Mouse (Mus musculus): ENCODE measurements at regions not wholly inside any gene's neighbourhood (a gene's known extent, or its start where the extent isn't known, plus 50 kb on each side); places are given as distances from the start of the nearest gene placed in this dataset.
A peak's percentile ranks its signal among the peaks of the same experiment; 100 is the strongest.

GRCm38 (mm10) chr2:117938283-117939049, 173.2 kb upstream of the Thbs1 start:
- no peak overlapping the region for H3K4me2 ChIP-seq (ENCODE audit: low read depth, severe bottlenecking)
- no peaks in the 10 kb centered on the region for H3K27me3 ChIP-seq (ENCODE audit: control insufficient read depth, insufficient read depth, low read length)
- no peaks in the 10 kb centered on the region for H3K36me3 ChIP-seq (ENCODE audit: control insufficient read depth, insufficient read depth, low read length)
- peak; percentile 47; the same call in 1 of the 2 replicates for ATAC-seq (ENCODE audit: insufficient number of reproducible peaks, low FRiP score, low TSS enrichment, low read depth)
- DNase-seq (ENCODE audit: low spot score), result no peak
- H3K9me3 ChIP-seq (ENCODE audit: control insufficient read depth, low read length), result no peaks in the 10 kb centered on the region
- H3K27ac ChIP-seq (replicated peaks; ENCODE audit: low read depth, low read length), result no peak overlapping the region
- no peak overlapping the region for H3K4me3 ChIP-seq (ENCODE audit: low read depth, low read length)
- H3K9ac ChIP-seq (ENCODE audit: low read length), result no peak overlapping the region
- WGBS, result 67% methylated on average over 12 of the region's 12 CpGs
- no peaks in the 10 kb centered on the region for H3K4me1 ChIP-seq (ENCODE audit: control insufficient read depth, insufficient read depth, low read length)

- Histone ChIP-seq H3K27me3 (ENCODE audit: control insufficient read depth, insufficient read depth, low read length) (no peaks in the 10 kb centered on the region), H3K9me3 (ENCODE audit: control insufficient read depth, low read length) (no peaks in the 10 kb centered on the region), H3K4me3 (ENCODE audit: low read depth, low read length) (no peak overlapping the region), H3K4me2 (ENCODE audit: low read depth, severe bottlenecking) (no peak overlapping the region), H3K27ac (replicated peaks; ENCODE audit: low read depth, low read length) (no peak overlapping the region), H3K9ac (ENCODE audit: low read length) (no peak overlapping the region), H3K4me1 (ENCODE audit: control insufficient read depth, insufficient read depth, low read length) (no peaks in the 10 kb centered on the region), H3K36me3 (ENCODE audit: control insufficient read depth, insufficient read depth, low read length) (no peaks in the 10 kb centered on the region)
- ATAC-seq (ENCODE audit: insufficient number of reproducible peaks, low FRiP score, low TSS enrichment, low read depth) (no peak), DNase-seq (ENCODE audit: low spot score) (no peak)
- WGBS, result 56% methylated on average over 6 of the region's 6 CpGs
Observed at GRCm38 (mm10) chr2:117941517-117942096, 170.1 kb upstream of the Thbs1 start.

- no peaks in the 10 kb centered on the region for H3K9me3 ChIP-seq (ENCODE audit: control insufficient read depth, low read length)
- 64% methylated on average over 5 of the region's 5 CpGs for WGBS
- DNase-seq (ENCODE audit: low spot score) (no peak), ATAC-seq (ENCODE audit: insufficient number of reproducible peaks, low FRiP score, low TSS enrichment, low read depth) (no peak)
- H3K4me1 ChIP-seq (ENCODE audit: control insufficient read depth, insufficient read depth, low read length), result no peaks in the 10 kb centered on the region
- no peak overlapping the region for H3K4me2 ChIP-seq (ENCODE audit: low read depth, severe bottlenecking)
- no peak overlapping the region for H3K27ac ChIP-seq (replicated peaks; ENCODE audit: low read depth, low read length)
- H3K36me3 ChIP-seq (ENCODE audit: control insufficient read depth, insufficient read depth, low read length), result no peaks in the 10 kb centered on the region
- H3K9ac ChIP-seq (ENCODE audit: low read length), result no peak overlapping the region
- no peaks in the 10 kb centered on the region for H3K27me3 ChIP-seq (ENCODE audit: control insufficient read depth, insufficient read depth, low read length)
- H3K4me3 ChIP-seq (ENCODE audit: low read depth, low read length), result no peak overlapping the region
Observed at GRCm38 (mm10) chr2:117943666-117944065, 168.0 kb upstream of the Thbs1 start.

GRCm38 (mm10) chr2:117944325-117944724, 167.4 kb upstream of the Thbs1 start:
- ATAC-seq (ENCODE audit: insufficient number of reproducible peaks, low FRiP score, low TSS enrichment, low read depth) (no peak), DNase-seq (ENCODE audit: low spot score) (no peak)
- Histone ChIP-seq H3K36me3 (ENCODE audit: control insufficient read depth, insufficient read depth, low read length) (no peaks in the 10 kb centered on the region), H3K4me3 (ENCODE audit: low read depth, low read length) (no peak overlapping the region), H3K27ac (replicated peaks; ENCODE audit: low read depth, low read length) (no peak overlapping the region), H3K4me2 (ENCODE audit: low read depth, severe bottlenecking) (no peak overlapping the region), H3K9me3 (ENCODE audit: control insufficient read depth, low read length) (no peaks in the 10 kb centered on the region), H3K27me3 (ENCODE audit: control insufficient read depth, insufficient read depth, low read length) (no peaks in the 10 kb centered on the region), H3K4me1 (ENCODE audit: control insufficient read depth, insufficient read depth, low read length) (no peaks in the 10 kb centered on the region), H3K9ac (ENCODE audit: low read length) (no peak overlapping the region)
- WGBS, result 98% methylated on average over 1 of the region's 1 CpGs

GRCm38 (mm10) chr2:117944942-117945341, 166.7 kb upstream of the Thbs1 start:
- Histone ChIP-seq H3K27ac (replicated peaks; ENCODE audit: low read depth, low read length) (no peak overlapping the region), H3K4me2 (ENCODE audit: low read depth, severe bottlenecking) (no peak overlapping the region), H3K9ac (ENCODE audit: low read length) (no peak overlapping the region), H3K9me3 (ENCODE audit: control insufficient read depth, low read length) (no peaks in the 10 kb centered on the region), H3K4me1 (ENCODE audit: control insufficient read depth, insufficient read depth, low read length) (no peaks in the 10 kb centered on the region), H3K4me3 (ENCODE audit: low read depth, low read length) (no peak overlapping the region), H3K36me3 (ENCODE audit: control insufficient read depth, insufficient read depth, low read length) (no peaks in the 10 kb centered on the region), H3K27me3 (ENCODE audit: control insufficient read depth, insufficient read depth, low read length) (no peaks in the 10 kb centered on the region)
- DNase-seq (ENCODE audit: low spot score) (no peak), ATAC-seq (ENCODE audit: insufficient number of reproducible peaks, low FRiP score, low TSS enrichment, low read depth) (no peak)
- WGBS, result 79% methylated on average over 2 of the region's 2 CpGs

GRCm38 (mm10) chr2:117950431-117951336, 161.0 kb upstream of the Thbs1 start:
- ATAC-seq (ENCODE audit: insufficient number of reproducible peaks, low FRiP score, low TSS enrichment, low read depth) (no peak), DNase-seq (ENCODE audit: low spot score) (no peak)
- H3K4me1 ChIP-seq (ENCODE audit: control insufficient read depth, insufficient read depth, low read length), result no peaks in the 10 kb centered on the region
- no peak overlapping the region for H3K9ac ChIP-seq (ENCODE audit: low read length)
- H3K9me3 ChIP-seq (ENCODE audit: control insufficient read depth, low read length), result no peaks in the 10 kb centered on the region
- no peak overlapping the region for H3K4me2 ChIP-seq (ENCODE audit: low read depth, severe bottlenecking)
- H3K4me3 ChIP-seq (ENCODE audit: low read depth, low read length), result no peak overlapping the region
- H3K27ac ChIP-seq (replicated peaks; ENCODE audit: low read depth, low read length), result no peak overlapping the region
- WGBS, result 57% methylated on average over 5 of the region's 5 CpGs
- H3K27me3 ChIP-seq (ENCODE audit: control insufficient read depth, insufficient read depth, low read length), result no peaks in the 10 kb centered on the region
- no peaks in the 10 kb centered on the region for H3K36me3 ChIP-seq (ENCODE audit: control insufficient read depth, insufficient read depth, low read length)

GRCm38 (mm10) chr2:117951337-117951718, 160.3 kb upstream of the Thbs1 start:
- DNase-seq (ENCODE audit: low spot score) (no peak), ATAC-seq (ENCODE audit: insufficient number of reproducible peaks, low FRiP score, low TSS enrichment, low read depth) (no peak)
- H3K4me1 ChIP-seq (ENCODE audit: control insufficient read depth, insufficient read depth, low read length), result no peaks in the 10 kb centered on the region
- H3K9ac ChIP-seq (ENCODE audit: low read length), result no peak overlapping the region
- H3K27me3 ChIP-seq (ENCODE audit: control insufficient read depth, insufficient read depth, low read length), result no peaks in the 10 kb centered on the region
- no peak overlapping the region for H3K4me2 ChIP-seq (ENCODE audit: low read depth, severe bottlenecking)
- no peak overlapping the region for H3K4me3 ChIP-seq (ENCODE audit: low read depth, low read length)
- H3K36me3 ChIP-seq (ENCODE audit: control insufficient read depth, insufficient read depth, low read length), result no peaks in the 10 kb centered on the region
- 70% methylated on average over 2 of the region's 2 CpGs for WGBS
- H3K27ac ChIP-seq (replicated peaks; ENCODE audit: low read depth, low read length), result no peak overlapping the region
- no peaks in the 10 kb centered on the region for H3K9me3 ChIP-seq (ENCODE audit: control insufficient read depth, low read length)

GRCm38 (mm10) chr2:117958737-117959136, 152.9 kb upstream of the Thbs1 start:
- Histone ChIP-seq H3K4me2 (ENCODE audit: low read depth, severe bottlenecking) (no peak overlapping the region), H3K9ac (ENCODE audit: low read length) (no peak overlapping the region), H3K9me3 (ENCODE audit: control insufficient read depth, low read length) (no peaks in the 10 kb centered on the region), H3K4me3 (ENCODE audit: low read depth, low read length) (no peak overlapping the region), H3K27ac (replicated peaks; ENCODE audit: low read depth, low read length) (no peak overlapping the region), H3K27me3 (ENCODE audit: control insufficient read depth, insufficient read depth, low read length) (no peaks in the 10 kb centered on the region), H3K36me3 (ENCODE audit: control insufficient read depth, insufficient read depth, low read length) (no peaks in the 10 kb centered on the region), H3K4me1 (ENCODE audit: control insufficient read depth, insufficient read depth, low read length) (no peaks in the 10 kb centered on the region)
- ATAC-seq (ENCODE audit: insufficient number of reproducible peaks, low FRiP score, low TSS enrichment, low read depth) (no peak), DNase-seq (ENCODE audit: low spot score) (no peak)
- WGBS, result 89% methylated on average over 4 of the region's 4 CpGs
